Mouse (Mus musculus) stomach, postnatal 0 days (tissue): Measurements from ENCODE around the gene Oosp1.

ENCODE experiments used
- CTCF ChIP-seq: IDR thresholded peaks from 2 replicates; pipeline ENCODE4 v1.5.1; 2016; ENCODE audit warnings: antibody characterized with exemption, low read depth, mild to moderate bottlenecking, moderate library complexity
- EP300 ChIP-seq: optimal IDR thresholded peaks from 2 replicates; pipeline ENCODE3; 2016; ENCODE audit warnings: antibody characterized with exemption

DNA sequence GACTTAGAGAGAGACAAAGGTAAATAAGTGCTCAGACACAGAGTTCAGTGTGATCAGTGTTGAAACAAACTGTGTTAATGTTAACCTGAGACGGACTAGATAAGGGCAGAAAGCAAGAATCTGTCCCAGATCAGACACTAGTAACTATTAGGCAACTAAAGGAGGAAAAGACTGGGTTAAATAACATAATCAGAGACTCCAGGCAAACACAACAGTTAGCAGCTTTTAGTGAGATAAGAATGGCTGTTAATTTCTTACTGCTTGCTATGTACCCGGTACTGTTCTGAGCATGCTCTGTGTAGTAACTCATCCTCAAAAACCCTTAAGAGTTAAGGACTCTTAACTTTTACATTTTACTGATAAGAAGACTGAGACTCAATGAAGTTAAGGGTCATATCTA, 35.0 kb upstream of the Oosp1 start:
- no peak for TF ChIP-seq EP300
- no peak for TF ChIP-seq CTCF
